Mouse (Mus musculus): ENCODE measurements around the gene Cacna1c. TPM values are rescaled to one million over a fixed set of nuclear protein-coding genes. Genes with fewer than 3 reads are reported as not detected.

The Cacna1c gene
- polyA plus RNA-seq, 1 experiment, result 0.11 TPM

- no peaks in the 10 kb centered on the region for H3K4me1 ChIP-seq (ENCODE audit: control insufficient read depth, insufficient read depth, low read length)
- TF ChIP-seq POLR2A (IDR thresholded peaks at IDR 0.05; ENCODE audit: borderline replicate concordance, low read depth, low read length) (no peak), CTCF (IDR thresholded peaks at IDR 0.05; ENCODE audit: low read depth, low read length) (no peak)
- H3K27ac ChIP-seq (ENCODE audit: insufficient read depth, low read depth, low read length), result no peak overlapping the region
- H3K4me3 ChIP-seq (ENCODE audit: insufficient read depth, low read length), result no peak overlapping the region
Observed at GRCm38 (mm10) chr6:118825400-118825871, 370.8 kb downstream of the Cacna1c start.

- Histone ChIP-seq H3K4me1 (ENCODE audit: control insufficient read depth, insufficient read depth, low read length) (no peaks in the 10 kb centered on the region), H3K27ac (ENCODE audit: insufficient read depth, low read depth, low read length) (no peak overlapping the region), H3K4me3 (ENCODE audit: insufficient read depth, low read length) (no peak overlapping the region)
- TF ChIP-seq POLR2A (IDR thresholded peaks at IDR 0.05; ENCODE audit: borderline replicate concordance, low read depth, low read length) (no peak), CTCF (IDR thresholded peaks at IDR 0.05; ENCODE audit: low read depth, low read length) (no peak)
Observed at GRCm38 (mm10) chr6:118821536-118821935, 374.7 kb downstream of the Cacna1c start.

DNA sequence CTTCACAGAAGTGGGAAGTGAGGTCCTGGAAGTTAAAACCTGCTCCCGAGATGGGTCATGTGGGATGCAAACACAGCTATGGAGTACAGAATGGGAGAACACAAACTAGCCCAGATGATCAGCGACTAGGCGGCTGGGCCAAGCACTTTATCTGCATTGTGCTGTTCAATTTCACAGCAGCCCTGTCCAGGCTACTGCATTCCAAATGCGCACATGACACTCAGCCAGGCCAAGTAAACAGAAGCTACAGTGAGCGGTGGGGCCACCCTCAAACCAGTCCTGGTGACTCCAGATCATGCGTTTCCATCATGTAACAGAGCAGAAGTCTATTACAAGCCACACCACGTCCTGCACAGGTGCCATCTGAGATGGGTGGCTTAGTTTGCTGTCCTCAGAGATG is 376.6 kb downstream of the Cacna1c start:
- Histone ChIP-seq H3K27ac (ENCODE audit: insufficient read depth, low read depth, low read length) (no peak overlapping the region), H3K4me3 (ENCODE audit: insufficient read depth, low read length) (no peak overlapping the region), H3K4me1 (ENCODE audit: control insufficient read depth, insufficient read depth, low read length) (no peaks in the 10 kb centered on the region)
- TF ChIP-seq POLR2A (IDR thresholded peaks at IDR 0.05; ENCODE audit: borderline replicate concordance, low read depth, low read length), result no peak
- no peak for TF ChIP-seq CTCF (IDR thresholded peaks at IDR 0.05; ENCODE audit: low read depth, low read length)

- Histone ChIP-seq H3K4me3 (ENCODE audit: insufficient read depth, low read length) (no peak overlapping the region), H3K27ac (ENCODE audit: insufficient read depth, low read depth, low read length) (no peak overlapping the region), H3K4me1 (ENCODE audit: control insufficient read depth, insufficient read depth, low read length) (no peaks in the 10 kb centered on the region)
- TF ChIP-seq POLR2A (IDR thresholded peaks at IDR 0.05; ENCODE audit: borderline replicate concordance, low read depth, low read length) (no peak), CTCF (IDR thresholded peaks at IDR 0.05; ENCODE audit: low read depth, low read length) (no peak)
Observed at GRCm38 (mm10) chr6:118817928-118818503, 378.2 kb downstream of the Cacna1c start.

DNA sequence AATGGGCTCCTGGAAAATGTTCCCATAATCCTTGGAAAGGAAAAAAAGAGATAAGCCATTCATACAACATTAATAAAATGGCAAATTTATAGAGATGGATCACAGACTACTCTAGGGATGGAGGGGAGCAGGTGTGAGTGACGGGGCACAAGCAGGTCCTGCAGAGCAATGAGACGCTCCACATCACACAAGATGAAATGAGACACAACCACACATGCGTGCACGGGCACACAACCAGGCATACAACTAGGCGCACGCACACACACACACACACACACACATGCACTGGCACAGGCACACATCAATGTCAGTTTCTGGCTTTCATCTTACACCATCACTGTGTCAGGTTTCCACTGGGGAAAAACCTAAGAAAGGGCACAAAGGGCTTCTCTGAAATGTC is 380.0 kb downstream of the Cacna1c start:
- H3K4me1 ChIP-seq (ENCODE audit: control insufficient read depth, insufficient read depth, low read length), result no peaks in the 10 kb centered on the region
- no peak overlapping the region for H3K4me3 ChIP-seq (ENCODE audit: insufficient read depth, low read length)
- no peak overlapping the region for H3K27ac ChIP-seq (ENCODE audit: insufficient read depth, low read depth, low read length)
- TF ChIP-seq POLR2A (IDR thresholded peaks at IDR 0.05; ENCODE audit: borderline replicate concordance, low read depth, low read length), result no peak
- TF ChIP-seq CTCF (IDR thresholded peaks at IDR 0.05; ENCODE audit: low read depth, low read length), result no peak

GRCm38 (mm10) chr6:118812556-118812955 is 383.7 kb downstream of the Cacna1c start:
- Histone ChIP-seq H3K4me1 (ENCODE audit: control insufficient read depth, insufficient read depth, low read length) (no peaks in the 10 kb centered on the region), H3K4me3 (ENCODE audit: insufficient read depth, low read length) (no peak overlapping the region), H3K27ac (ENCODE audit: insufficient read depth, low read depth, low read length) (no peak overlapping the region)
- no peak for TF ChIP-seq POLR2A (IDR thresholded peaks at IDR 0.05; ENCODE audit: borderline replicate concordance, low read depth, low read length)

DNA sequence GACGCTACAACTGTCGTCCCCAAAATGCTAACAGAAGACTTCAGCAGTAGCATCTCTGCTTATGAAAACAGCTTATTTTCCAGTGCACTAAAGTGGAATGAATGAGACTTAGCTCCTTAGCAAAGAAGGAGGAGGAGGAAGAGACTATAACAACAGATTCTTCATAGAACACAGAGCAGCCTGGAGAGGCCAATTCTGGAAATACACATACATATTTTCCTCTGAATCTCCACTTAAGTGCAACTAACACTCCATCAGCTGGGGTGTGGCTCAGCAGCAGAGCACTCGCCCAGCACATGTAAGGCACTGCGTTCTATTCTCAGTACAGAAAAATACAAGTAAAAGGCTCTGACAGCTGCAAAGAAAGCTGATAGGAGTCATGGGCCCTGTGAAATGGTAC is 384.2 kb downstream of the Cacna1c start:
- H3K4me3 ChIP-seq (ENCODE audit: insufficient read depth, low read length), result no peak overlapping the region
- H3K4me1 ChIP-seq (ENCODE audit: control insufficient read depth, insufficient read depth, low read length), result no peaks in the 10 kb centered on the region
- no peak overlapping the region for H3K27ac ChIP-seq (ENCODE audit: insufficient read depth, low read depth, low read length)
- TF ChIP-seq POLR2A (IDR thresholded peaks at IDR 0.05; ENCODE audit: borderline replicate concordance, low read depth, low read length) (no peak), CTCF (IDR thresholded peaks at IDR 0.05; ENCODE audit: low read depth, low read length) (no peak)

DNA sequence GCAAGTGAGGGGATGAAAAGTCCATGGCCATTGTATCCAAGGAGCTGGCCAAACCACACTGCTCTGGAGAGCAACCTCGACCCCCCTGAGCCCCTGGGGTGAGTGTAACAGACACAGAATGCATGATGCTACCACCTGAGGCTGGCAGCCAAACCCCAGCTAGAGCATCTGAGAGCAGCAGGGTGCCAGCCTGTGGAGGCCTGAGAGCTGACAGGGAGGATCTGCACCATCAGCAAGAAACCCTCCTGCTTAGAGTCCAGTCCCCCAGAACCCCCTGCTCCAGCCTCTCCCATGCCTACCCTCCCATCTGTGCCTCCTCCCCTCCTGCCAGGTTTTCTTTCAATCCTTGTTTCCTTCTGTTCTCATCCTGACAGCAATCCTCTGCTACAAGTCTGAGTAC is 385.4 kb downstream of the Cacna1c start:
- TF ChIP-seq CTCF (IDR thresholded peaks at IDR 0.05; ENCODE audit: low read depth, low read length), result no peak
- no peak for TF ChIP-seq POLR2A (IDR thresholded peaks at IDR 0.05; ENCODE audit: borderline replicate concordance, low read depth, low read length)
- Histone ChIP-seq H3K4me3 (ENCODE audit: insufficient read depth, low read length) (no peak overlapping the region), H3K4me1 (ENCODE audit: control insufficient read depth, insufficient read depth, low read length) (no peaks in the 10 kb centered on the region), H3K27ac (ENCODE audit: insufficient read depth, low read depth, low read length) (no peak overlapping the region)

DNA sequence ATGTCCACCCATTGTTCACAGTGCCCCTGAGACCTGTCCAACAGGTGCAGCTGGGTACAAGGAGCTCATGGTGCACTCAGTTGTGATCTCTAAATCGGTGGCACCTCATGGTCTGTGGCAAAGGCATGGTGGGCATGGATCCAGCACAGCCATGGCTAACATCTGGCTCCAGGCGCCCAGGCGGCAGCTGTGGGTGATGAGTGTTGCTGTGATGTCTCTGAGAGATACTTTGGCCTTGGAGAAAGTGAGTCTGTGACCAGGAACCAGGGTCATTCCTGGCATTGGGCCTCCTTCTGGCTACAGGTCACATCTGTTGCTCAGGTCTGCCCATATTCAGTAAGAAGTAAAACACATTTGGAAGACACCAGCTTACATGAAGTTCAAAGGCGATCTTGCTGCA is 391.1 kb downstream of the Cacna1c start:
- TF ChIP-seq CTCF (IDR thresholded peaks at IDR 0.05; ENCODE audit: low read depth, low read length) (no peak), POLR2A (IDR thresholded peaks at IDR 0.05; ENCODE audit: borderline replicate concordance, low read depth, low read length) (no peak)
- H3K4me1 ChIP-seq (ENCODE audit: control insufficient read depth, insufficient read depth, low read length), result no peaks in the 10 kb centered on the region
- H3K4me3 ChIP-seq (ENCODE audit: insufficient read depth, low read length), result no peak overlapping the region
- H3K27ac ChIP-seq (ENCODE audit: insufficient read depth, low read depth, low read length), result no peak overlapping the region

- TF ChIP-seq CTCF (IDR thresholded peaks at IDR 0.05; ENCODE audit: low read depth, low read length) (no peak), POLR2A (IDR thresholded peaks at IDR 0.05; ENCODE audit: borderline replicate concordance, low read depth, low read length) (no peak)
- no peak overlapping the region for H3K4me3 ChIP-seq (ENCODE audit: insufficient read depth, low read length)
- no peaks in the 10 kb centered on the region for H3K4me1 ChIP-seq (ENCODE audit: control insufficient read depth, insufficient read depth, low read length)
- no peak overlapping the region for H3K27ac ChIP-seq (ENCODE audit: insufficient read depth, low read depth, low read length)
Observed at GRCm38 (mm10) chr6:118802286-118802685, 393.9 kb downstream of the Cacna1c start.

- no peak overlapping the region for H3K4me3 ChIP-seq (ENCODE audit: insufficient read depth, low read length)
- TF ChIP-seq CTCF (IDR thresholded peaks at IDR 0.05; ENCODE audit: low read depth, low read length), result no peak
- TF ChIP-seq POLR2A (IDR thresholded peaks at IDR 0.05; ENCODE audit: borderline replicate concordance, low read depth, low read length), result no peak
- no peaks in the 10 kb centered on the region for H3K4me1 ChIP-seq (ENCODE audit: control insufficient read depth, insufficient read depth, low read length)
- H3K27ac ChIP-seq (ENCODE audit: insufficient read depth, low read depth, low read length), result no peak overlapping the region
Observed at GRCm38 (mm10) chr6:118796393-118796792, 399.8 kb downstream of the Cacna1c start.
